Mouse (Mus musculus) kidney, embryonic 16.5 days (tissue): ENCODE measurements around the gene Prkag2. TPM values are rescaled to one million over a fixed set of nuclear protein-coding genes. Genes with fewer than 3 reads are reported as not detected.

Experiments used
- ATAC-seq: fragments of 200-750 bp; cut with Nextera tagmentation; 2 replicates; pipeline ENCODE4 v1.8.0; 2017; ENCODE audit warnings: moderate TSS enrichment; ENCODE audit not compliant: low FRiP score, low TSS enrichment
- H3K27ac ChIP-seq: fragments of 300-500 bp; sonication (generic); 2 replicates; pipeline ENCODE4 v1.5.1; 2014; ENCODE audit warnings: low read length
- H3K27me3 ChIP-seq: fragments of 300-500 bp; sonication (generic); 2 replicates; pipeline ENCODE4 v1.6.1; 2014; ENCODE audit warnings: low read length, control low read depth, mixed read lengths; ENCODE audit not compliant: insufficient read depth
- H3K36me3 ChIP-seq: fragments of 300-500 bp; sonication (generic); 2 replicates; pipeline ENCODE4 v1.6.1; 2014; ENCODE audit warnings: low read length, control low read depth, mixed read lengths; ENCODE audit not compliant: insufficient read depth
- H3K4me1 ChIP-seq: fragments of 300-500 bp; sonication (generic); 2 replicates; pipeline ENCODE4 v1.6.1; 2014; ENCODE audit warnings: low read length, control low read depth, mixed read lengths; ENCODE audit not compliant: insufficient read depth
- H3K4me2 ChIP-seq: fragments of 300-500 bp; sonication (generic); replicated peaks from 2 replicates; pipeline ENCODE4 v1.6.1; 2014; ENCODE audit warnings: low read depth, low read length
- H3K4me3 ChIP-seq: fragments of 300-500 bp; sonication (generic); 2 replicates; pipeline ENCODE4 v1.5.1; 2014; ENCODE audit warnings: mild to moderate bottlenecking, low read length
- H3K9ac ChIP-seq: fragments of 300-500 bp; sonication (generic); replicated peaks from 2 replicates; pipeline ENCODE4 v1.6.1; 2014; ENCODE audit warnings: low read length
- H3K9me3 ChIP-seq: fragments of 300-500 bp; sonication (generic); 2 replicates; pipeline ENCODE4 v1.6.1; 2016; ENCODE audit warnings: low read length, control low read depth
- WGBS: fragments of 180-500 bp; shearing (Covaris S2); extraction: QIAGEN DNeasy Blood & Tissue Kit; methylation state at CpG from one replicate; pipeline ENCODE4 v1.1.7; 2014; 5-methylcytosine and 5-hydroxymethylcytosine counted together
- polyA plus RNA-seq: library from polyadenylated mRNA; unstranded; fragments of >200 nt; fragmentation: Nextera tagmentation; extraction: Ambion mirVana; gene quantifications from 2 replicates; pipeline ENCODE4 v1.2.1, GENCODE M21; 2015

Gene Prkag2
- polyA plus RNA-seq, 1 experiment from 2014 or later: 43.4 TPM

DNA sequence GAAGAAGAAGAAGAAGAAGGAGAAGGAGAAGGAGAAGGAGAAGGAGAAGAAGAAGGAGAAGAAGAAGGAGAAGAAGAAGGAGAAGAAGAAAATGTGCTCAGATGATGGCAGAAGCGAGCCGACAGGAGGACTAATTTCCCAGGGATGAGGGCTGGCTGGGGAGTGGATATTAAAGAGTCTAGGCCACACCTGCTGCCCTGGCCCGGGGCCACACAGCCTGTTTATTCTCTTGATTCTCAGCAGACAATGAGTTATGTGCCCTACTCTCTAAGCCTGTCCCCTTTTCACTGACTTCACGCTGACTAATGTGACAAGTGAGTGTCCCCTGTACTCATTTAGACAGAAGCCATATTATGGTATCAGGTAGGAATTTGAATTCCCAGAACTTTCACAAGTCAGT, 11.8 kb downstream of the Prkag2 start:
- Histone ChIP-seq H3K9ac (no peak overlapping the region), H3K4me2 (no peak overlapping the region), H3K27ac (no peak overlapping the region), H3K4me3 (no peak overlapping the region), H3K4me1 (peaks cover 15% of the 10 kb centered on the region), H3K27me3 (no peaks in the 10 kb centered on the region), H3K9me3 (no peaks in the 10 kb centered on the region), H3K36me3 (no peaks in the 10 kb centered on the region)
- 66% methylated on average over 4 of the region's 4 CpGs for WGBS
- ATAC-seq: no peak

DNA sequence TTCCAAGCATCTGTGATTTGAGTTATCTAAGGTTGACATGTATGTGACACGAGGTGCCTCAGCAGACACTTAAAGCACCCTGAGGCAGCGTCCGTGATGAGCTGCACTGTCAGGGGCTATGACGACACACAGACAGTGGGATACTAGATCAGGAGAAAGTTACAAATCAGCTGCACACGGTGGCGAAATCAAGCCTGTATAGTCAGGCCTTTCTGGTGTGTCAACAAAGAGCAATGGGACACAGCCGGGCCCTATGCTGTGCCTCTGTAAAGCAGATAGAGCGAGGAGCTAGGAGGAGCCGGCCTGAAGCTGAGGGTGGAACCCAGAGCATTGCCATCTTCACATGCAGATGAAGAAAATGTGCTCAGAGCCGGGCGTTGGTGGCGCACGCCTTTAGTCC, 12.3 kb downstream of the Prkag2 start:
- H3K9ac ChIP-seq: no peak overlapping the region
- H3K4me1 ChIP-seq: peaks cover 10% of the 10 kb centered on the region
- no peak for ATAC-seq
- H3K27me3 ChIP-seq: no peaks in the 10 kb centered on the region
- 83% methylated on average over 13 of the region's 13 CpGs for WGBS
- no peaks in the 10 kb centered on the region for H3K36me3 ChIP-seq
- no peaks in the 10 kb centered on the region for H3K9me3 ChIP-seq
- H3K4me2 ChIP-seq: no peak overlapping the region
- H3K27ac ChIP-seq: no peak overlapping the region
- H3K4me3 ChIP-seq: no peak overlapping the region

DNA sequence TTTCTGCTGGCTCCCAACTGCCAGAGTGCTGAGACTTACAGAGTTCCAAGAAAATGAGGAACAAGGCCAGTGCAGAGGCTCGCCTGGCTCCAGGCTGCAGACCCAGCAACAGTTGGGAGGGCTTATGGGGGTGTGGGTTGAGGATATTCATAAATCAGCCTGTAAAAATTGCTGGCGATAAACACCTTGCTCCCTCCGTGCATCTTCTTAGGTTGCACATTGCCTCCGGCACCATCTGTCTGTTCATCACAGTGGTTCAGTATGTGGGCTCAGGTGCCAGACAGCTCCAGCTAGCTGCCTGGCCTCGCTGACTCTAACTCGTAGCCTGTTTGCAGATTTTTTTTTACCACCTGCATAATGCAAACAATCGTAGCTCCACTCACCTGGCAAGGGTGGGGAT, 13.4 kb downstream of the Prkag2 start:
- Histone ChIP-seq H3K36me3 (no peaks in the 10 kb centered on the region), H3K9ac (no peak overlapping the region), H3K4me3 (no peak overlapping the region), H3K27ac (no peak overlapping the region), H3K9me3 (no peaks in the 10 kb centered on the region), H3K27me3 (no peaks in the 10 kb centered on the region), H3K4me1 (0 out of 2 replicates have a peak, but pooled peaks cover 3% of the 10 kb centered on the region), H3K4me2 (no peak overlapping the region)
- no peak for ATAC-seq
- WGBS: 74% methylated on average over 7 of the region's 7 CpGs

DNA sequence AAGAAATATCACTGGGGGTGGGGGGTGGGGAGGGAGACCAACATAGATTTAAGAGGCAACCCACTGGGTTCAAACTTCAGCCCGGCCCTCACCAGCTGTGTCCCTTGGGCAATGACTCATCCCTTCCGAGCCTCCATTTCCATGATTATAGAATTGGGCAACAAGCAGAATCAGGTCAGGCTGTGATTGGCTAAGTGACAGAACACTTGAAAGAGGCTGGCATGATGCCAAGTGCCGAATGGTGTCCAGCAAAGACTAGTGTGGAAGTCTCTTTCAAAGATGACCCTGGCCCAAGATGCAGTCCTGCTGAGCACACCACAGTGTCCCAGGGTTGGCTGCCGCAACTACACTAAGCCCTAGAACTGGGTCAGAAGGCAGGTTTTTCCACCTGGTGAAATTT, 14.2 kb downstream of the Prkag2 start:
- H3K27ac ChIP-seq: no peak overlapping the region
- 56% methylated on average over 4 of the region's 4 CpGs for WGBS
- H3K9ac ChIP-seq: no peak overlapping the region
- H3K36me3 ChIP-seq: no peaks in the 10 kb centered on the region
- H3K4me1 ChIP-seq: peaks cover 4% of the 10 kb centered on the region
- H3K9me3 ChIP-seq: no peaks in the 10 kb centered on the region
- H3K4me2 ChIP-seq: no peak overlapping the region
- H3K4me3 ChIP-seq: no peak overlapping the region
- no peak for ATAC-seq
- H3K27me3 ChIP-seq: no peaks in the 10 kb centered on the region

DNA sequence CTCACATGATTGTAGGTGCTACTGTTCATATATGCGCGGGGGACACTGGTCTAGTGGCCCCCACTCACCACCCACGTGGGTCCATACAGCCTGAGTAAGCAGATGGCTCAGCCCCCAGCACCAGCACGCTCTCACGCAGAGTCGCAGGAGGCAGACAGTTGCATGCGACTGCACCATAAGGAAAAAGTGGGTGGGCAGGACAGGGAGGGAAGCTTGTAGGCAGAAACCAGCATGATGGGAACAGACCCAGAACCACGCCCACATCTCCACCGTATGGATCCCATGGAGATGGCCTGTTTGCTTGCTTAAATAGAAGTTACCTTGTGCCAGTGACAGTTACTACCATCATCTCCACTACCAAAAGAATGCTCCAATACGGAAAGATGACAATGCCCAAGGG, 15.3 kb downstream of the Prkag2 start:
- Histone ChIP-seq H3K4me3 (no peak overlapping the region), H3K36me3 (no peaks in the 10 kb centered on the region), H3K9ac (no peak overlapping the region), H3K4me2 (no peak overlapping the region), H3K9me3 (no peaks in the 10 kb centered on the region), H3K4me1 (peaks cover 9% of the 10 kb centered on the region), H3K27ac (no peak overlapping the region), H3K27me3 (no peaks in the 10 kb centered on the region)
- no peak for ATAC-seq
- WGBS: 86% methylated on average over 10 of the region's 10 CpGs

DNA sequence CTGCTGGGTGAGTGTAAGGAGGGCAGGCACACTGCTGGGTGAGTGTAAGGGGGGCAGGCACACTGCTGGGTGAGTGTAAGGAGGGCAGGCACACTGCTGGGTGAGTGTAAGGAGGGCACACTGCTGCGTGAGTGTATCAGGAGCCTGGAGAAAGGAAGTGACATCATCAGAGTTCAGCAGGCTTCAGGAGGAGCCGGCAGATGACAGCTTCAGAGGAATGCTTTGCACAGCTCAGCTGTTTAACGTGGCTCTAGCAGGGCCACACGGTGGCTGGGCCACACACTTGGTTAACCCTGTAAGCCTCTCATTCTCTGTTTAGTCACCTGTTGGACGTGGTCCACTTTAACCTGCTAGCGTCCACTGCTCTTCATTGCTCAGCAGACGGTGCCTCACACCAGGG, 16.6 kb downstream of the Prkag2 start:
- no peak overlapping the region for H3K4me2 ChIP-seq
- H3K9me3 ChIP-seq: no peaks in the 10 kb centered on the region
- peaks cover 11% of the 10 kb centered on the region for H3K4me1 ChIP-seq
- H3K27me3 ChIP-seq: no peaks in the 10 kb centered on the region
- H3K4me3 ChIP-seq: no peak overlapping the region
- H3K27ac ChIP-seq: no peak overlapping the region
- WGBS: 45% methylated on average over 7 of the region's 7 CpGs
- H3K9ac ChIP-seq: no peak overlapping the region
- no peaks in the 10 kb centered on the region for H3K36me3 ChIP-seq
- ATAC-seq: no peak

DNA sequence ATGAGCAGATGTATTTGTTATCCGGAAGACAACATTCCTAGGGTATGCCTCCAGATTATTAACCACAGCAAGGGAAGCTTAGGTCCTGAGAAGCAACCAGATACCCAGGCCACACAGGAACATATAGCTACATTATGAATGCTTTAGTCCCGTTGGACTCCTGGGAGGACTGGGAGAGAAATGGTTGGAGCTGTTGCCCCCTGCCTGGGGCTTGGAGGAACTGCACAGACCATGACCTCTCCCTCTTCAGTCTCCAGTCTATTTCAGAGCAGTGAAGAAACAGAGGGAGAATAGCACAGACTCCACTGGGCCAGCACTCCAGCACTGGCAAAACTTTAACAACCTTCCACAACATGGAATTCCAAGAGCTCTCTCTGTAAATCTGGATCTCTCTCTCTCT, 17.9 kb downstream of the Prkag2 start:
- H3K4me1 ChIP-seq: peaks cover 23% of the 10 kb centered on the region
- H3K27me3 ChIP-seq: no peaks in the 10 kb centered on the region
- 43% methylated on average over 2 of the region's 2 CpGs for WGBS
- H3K9ac ChIP-seq: no peak overlapping the region
- no peak overlapping the region for H3K27ac ChIP-seq
- H3K4me3 ChIP-seq: no peak overlapping the region
- no peak overlapping the region for H3K4me2 ChIP-seq
- H3K9me3 ChIP-seq: no peaks in the 10 kb centered on the region
- H3K36me3 ChIP-seq: no peaks in the 10 kb centered on the region
- ATAC-seq: no peak; the same call in 1 of the 2 replicates

DNA sequence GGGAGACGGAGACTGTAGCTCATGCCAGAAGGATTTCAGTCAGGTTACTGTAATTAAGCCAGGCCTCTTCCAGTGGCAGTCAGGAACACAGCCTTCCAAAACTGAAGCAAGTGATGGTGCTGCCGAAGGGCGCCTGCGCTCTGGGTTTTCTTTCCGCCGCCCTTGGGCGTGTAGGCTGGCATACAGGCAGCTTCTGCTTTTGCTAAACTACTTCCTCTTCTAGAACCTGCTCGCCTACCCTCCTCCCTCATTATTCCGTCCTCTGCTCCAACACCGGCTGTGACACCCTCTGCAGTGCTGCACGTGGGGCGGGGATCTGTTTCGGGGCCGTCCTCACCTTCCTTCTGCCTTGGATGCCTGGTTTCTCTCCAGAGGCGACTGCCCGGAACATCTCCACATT, 18.9 kb downstream of the Prkag2 start:
- H3K27me3 ChIP-seq: no peaks in the 10 kb centered on the region
- no peaks in the 10 kb centered on the region for H3K36me3 ChIP-seq
- H3K4me1 ChIP-seq: peaks cover 23% of the 10 kb centered on the region
- H3K9me3 ChIP-seq: no peaks in the 10 kb centered on the region
- ATAC-seq: no peak
- no peak overlapping the region for H3K4me3 ChIP-seq
- no peak overlapping the region for H3K27ac ChIP-seq
- no peak overlapping the region for H3K9ac ChIP-seq
- no peak overlapping the region for H3K4me2 ChIP-seq
- WGBS: 58% methylated on average over 16 of the region's 16 CpGs

DNA sequence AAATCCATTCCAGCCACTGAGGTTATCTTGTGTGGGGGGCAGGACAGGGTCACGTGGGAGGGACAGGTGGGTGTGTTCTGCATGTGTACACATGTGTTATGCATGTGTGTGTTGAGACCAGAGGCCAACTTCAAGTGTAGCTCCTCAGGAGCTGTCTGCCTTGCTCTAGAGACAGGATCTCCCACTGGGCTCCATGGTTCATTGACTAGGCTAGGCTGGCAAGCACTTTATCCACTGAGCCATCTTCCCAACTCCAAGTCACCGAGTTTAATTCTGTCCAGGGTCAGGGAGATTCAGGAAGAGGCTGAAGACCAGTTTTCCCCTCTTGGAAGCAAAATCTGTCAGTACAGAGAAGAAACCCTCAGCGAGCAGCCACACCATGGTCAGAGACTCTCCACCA, 19.4 kb downstream of the Prkag2 start:
- Histone ChIP-seq H3K4me2 (no peak overlapping the region), H3K36me3 (no peaks in the 10 kb centered on the region), H3K27me3 (no peaks in the 10 kb centered on the region), H3K27ac (no peak overlapping the region), H3K4me3 (no peak overlapping the region), H3K4me1 (peaks cover 20% of the 10 kb centered on the region), H3K9ac (no peak overlapping the region), H3K9me3 (no peaks in the 10 kb centered on the region)
- WGBS: 61% methylated on average over 3 of the region's 3 CpGs
- ATAC-seq: no peak

DNA sequence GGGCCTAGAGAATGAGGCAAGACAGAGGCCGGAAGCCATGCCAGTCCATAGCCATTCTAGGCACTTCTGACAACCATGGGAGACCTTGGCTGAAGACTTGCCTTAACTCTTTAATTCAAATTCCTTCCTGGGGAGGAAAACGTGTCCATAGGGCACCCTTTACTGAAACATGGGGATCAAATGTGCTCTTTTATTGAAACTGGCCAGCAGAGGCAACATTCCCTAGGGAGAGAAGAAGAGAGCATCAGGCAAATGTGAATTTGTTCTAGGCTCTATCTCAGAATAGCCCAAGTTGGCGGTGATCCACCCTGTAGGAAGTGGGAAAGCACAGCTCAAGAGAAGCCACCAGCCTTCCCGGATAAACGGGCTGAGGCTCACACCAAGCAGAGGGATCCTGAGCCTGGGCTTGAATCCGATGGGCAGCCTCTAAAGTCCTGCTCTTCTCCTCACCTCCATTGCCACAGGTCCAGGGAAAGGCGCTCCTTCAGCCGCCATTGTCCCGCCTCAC, 19.9 kb downstream of the Prkag2 start:
- no peaks in the 10 kb centered on the region for H3K9me3 ChIP-seq
- ATAC-seq: no peak
- H3K9ac ChIP-seq: no peak overlapping the region
- H3K4me2 ChIP-seq: no peak overlapping the region
- no peaks in the 10 kb centered on the region for H3K27me3 ChIP-seq
- H3K27ac ChIP-seq: no peak overlapping the region
- WGBS: 93% methylated on average over 9 of the region's 9 CpGs
- H3K4me3 ChIP-seq: no peak overlapping the region
- no peaks in the 10 kb centered on the region for H3K36me3 ChIP-seq
- H3K4me1 ChIP-seq: peaks cover 23% of the 10 kb centered on the region
